Mouse (Mus musculus) duodenum, adult 2 months (tissue): ENCODE data around the gene Btbd35f12. TPM values are rescaled to one million over a fixed set of nuclear protein-coding genes. Genes with fewer than 3 reads are reported as not detected.

ENCODE experiments used
- polyA plus RNA-seq: library from polyadenylated mRNA; depleted of rRNA; stranded (reverse); fragments of >200 nt; gene quantifications from 2 replicates; pipeline ENCODE4 v1.2.3, GENCODE M21; 2012; ENCODE audit warnings: low replicate concordance; rRNA removed

Gene Btbd35f12
- not detected in 2 replicates for polyA plus RNA-seq

DNA sequence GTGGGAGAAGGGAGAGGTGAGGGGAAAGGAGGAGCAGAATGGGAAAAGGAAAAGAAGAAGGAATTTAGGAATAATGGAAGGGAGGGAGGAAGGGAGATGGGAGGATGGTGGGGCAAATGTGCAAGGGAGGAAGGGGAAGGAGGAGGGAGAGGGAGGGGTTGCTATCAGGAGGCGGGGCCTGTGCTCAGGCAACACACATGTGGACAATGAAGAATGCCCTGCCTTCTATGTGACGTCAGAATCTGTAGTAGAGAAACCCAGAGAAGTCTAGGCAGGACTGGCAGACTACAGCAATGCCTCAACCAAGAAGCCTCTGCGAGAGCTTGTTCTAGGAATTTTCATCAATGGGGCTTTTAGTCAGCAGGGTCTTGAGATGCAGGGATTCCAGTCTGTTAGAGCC, at the start of gene Btbd35f12:
Btbd35f12 (plus strand) TSS at position 301 of the 400 bp plus-strand sequence.

Other genes with a start within 250 kb of the Btbd35f12 start
- not detected in 2 replicates for gene Spin2-ps6, start 78.5 kb upstream of the Btbd35f12 start, polyA plus RNA-seq